Mouse (Mus musculus) CH12.LX (cell line): Measurements from ENCODE around the gene Astn2. TPM values are rescaled to one million over a fixed set of nuclear protein-coding genes. Genes with fewer than 3 reads are reported as not detected.

Source experiments
- DNase-seq: peaks from one replicate; pipeline ENCODE4 v3.0.0-alpha.2; 2013; ENCODE audit errors: extremely low read depth
- H3K27ac ChIP-seq: 2 replicates; pipeline ENCODE4 v1.5.1; 2012; ENCODE audit warnings: low read depth, mild to moderate bottlenecking, control low read depth, moderate library complexity; ENCODE audit not compliant: insufficient read depth
- H3K27me3 ChIP-seq: replicated peaks from 2 replicates; pipeline ENCODE3; 2012; ENCODE audit warnings: inconsistent platforms
- H3K36me3 ChIP-seq, 2 experiments: replicated peaks in 1 of 2; 2 replicates each; pipeline versions ENCODE3 to v1.6.1; 2012; ENCODE audit warnings: inconsistent platforms in 1 of 2, low read length in 1 of 2, mild to moderate bottlenecking in 1 of 2, mixed read lengths in 1 of 2, moderate library complexity in 1 of 2; ENCODE audit not compliant: control insufficient read depth in 1 of 2, insufficient read depth in 1 of 2
- H3K4me1 ChIP-seq, 2 experiments: 2 replicates each; pipeline ENCODE4 v1.6.1; 2012; ENCODE audit warnings: inconsistent platforms in 1 of 2, moderate library complexity in 1 of 2; ENCODE audit not compliant: insufficient read depth in 2 of 2, control insufficient read depth in 1 of 2
- H3K4me2 ChIP-seq: 2 replicates; pipeline ENCODE4 v1.6.1; 2012; ENCODE audit warnings: low read depth, mild to moderate bottlenecking, control low read depth; ENCODE audit not compliant: poor library complexity, insufficient read depth, severe bottlenecking
- H3K4me3 ChIP-seq, 3 experiments: fragments of 150-350 bp in 1 of 3; sonication (generic) in 1 of 3; replicated peaks in 1 of 3; 2 replicates each; pipeline versions ENCODE3 to v1.5.1; 2011 to 2012; ENCODE audit warnings: low read depth in 2 of 3, low read length in 2 of 3, mild to moderate bottlenecking in 2 of 3, moderate library complexity in 2 of 3, control low read depth in 1 of 3, improper control_type of control experiment in 1 of 3, inconsistent platforms in 1 of 3, mixed read lengths in 1 of 3; ENCODE audit not compliant: poor library complexity in 1 of 3
- H3K79me2 ChIP-seq: replicated peaks from 2 replicates; pipeline ENCODE4 v1.6.1; 2012; ENCODE audit warnings: mild to moderate bottlenecking, moderate library complexity; ENCODE audit not compliant: control insufficient read depth, poor library complexity, insufficient read depth, severe bottlenecking; ENCODE audit errors: extremely low read depth
- H3K9ac ChIP-seq: 2 replicates; pipeline ENCODE4 v1.6.1; 2012; ENCODE audit warnings: low read depth, mild to moderate bottlenecking, control low read depth, moderate library complexity; ENCODE audit not compliant: insufficient read depth
- H3K9me3 ChIP-seq: replicated peaks from 2 replicates; pipeline ENCODE3; 2012; ENCODE audit warnings: low read length, inconsistent platforms, mixed read lengths
- CHD1 ChIP-seq: IDR thresholded peaks from 2 replicates; pipeline ENCODE4 v1.6.1; 2012; ENCODE audit warnings: low read depth, low read length, improper control_type of control experiment, inconsistent platforms
- CTCF ChIP-seq, 2 experiments: IDR thresholded peaks in 1 of 2; conservative IDR thresholded peaks in 1 of 2; 2 replicates each; pipeline ENCODE4 v1.5.1; 2011 to 2012; ENCODE audit warnings: low read depth in 2 of 2, low read length in 2 of 2, improper control_type of control experiment in 1 of 2, inconsistent platforms in 1 of 2, mild to moderate bottlenecking in 1 of 2, moderate library complexity in 1 of 2
- E2F4 ChIP-seq: IDR thresholded peaks from 2 replicates; pipeline ENCODE4 v1.6.1; 2011; ENCODE audit warnings: low read depth, low read length, improper control_type of control experiment; ENCODE audit not compliant: insufficient replicate concordance
- ELF1 ChIP-seq: IDR thresholded peaks from 2 replicates; pipeline ENCODE4 v1.6.1; 2014; ENCODE audit warnings: low read depth, mild to moderate bottlenecking, inconsistent platforms, low read length, improper control_type of control experiment
- EP300 ChIP-seq: IDR thresholded peaks from 2 replicates; pipeline ENCODE4 v1.6.1; 2011; ENCODE audit warnings: low read length, improper control_type of control experiment
- ETS1 ChIP-seq: conservative IDR thresholded peaks from 2 replicates; pipeline ENCODE4 v1.6.1; 2012; ENCODE audit warnings: low read depth, mild to moderate bottlenecking, inconsistent platforms, low read length, improper control_type of control experiment, moderate library complexity
- JUN ChIP-seq: IDR thresholded peaks from 2 replicates; pipeline ENCODE4 v1.6.1; 2011; ENCODE audit warnings: low read depth, mild to moderate bottlenecking, low read length, improper control_type of control experiment, moderate library complexity; ENCODE audit not compliant: insufficient read depth
- JUND ChIP-seq: conservative IDR thresholded peaks from 2 replicates; pipeline ENCODE4 v1.6.1; 2011; ENCODE audit warnings: low read depth, low read length, improper control_type of control experiment
- KAT2A ChIP-seq: IDR thresholded peaks from 2 replicates; pipeline ENCODE4 v1.6.1; 2012; ENCODE audit warnings: low read length, improper control_type of control experiment, inconsistent platforms; ENCODE audit not compliant: insufficient replicate concordance
- MAX ChIP-seq: IDR thresholded peaks from 2 replicates; pipeline ENCODE4 v1.6.1; 2011; ENCODE audit warnings: low read length, improper control_type of control experiment
- MAZ ChIP-seq: IDR thresholded peaks from 2 replicates; pipeline ENCODE4 v1.6.1; 2012; ENCODE audit warnings: low read depth, mild to moderate bottlenecking, inconsistent platforms, low read length, improper control_type of control experiment, moderate library complexity
- MXI1 ChIP-seq: IDR thresholded peaks from 2 replicates; pipeline ENCODE4 v1.6.1; 2011; ENCODE audit warnings: mild to moderate bottlenecking, low read depth, low read length, improper control_type of control experiment
- MYC ChIP-seq: IDR thresholded peaks from 2 replicates; pipeline ENCODE4 v1.6.1; 2011; ENCODE audit warnings: low read depth, mild to moderate bottlenecking, improper control_type of control experiment, low read length
- NELFE ChIP-seq: IDR thresholded peaks from 2 replicates; pipeline ENCODE4 v1.6.1; 2011; ENCODE audit warnings: low read depth, low read length, improper control_type of control experiment
- NRF1 ChIP-seq: IDR thresholded peaks from 2 replicates; pipeline ENCODE4 v1.6.1; 2014; ENCODE audit warnings: low read depth, mild to moderate bottlenecking, inconsistent platforms, low read length, improper control_type of control experiment, moderate library complexity
- PAX5 ChIP-seq: IDR thresholded peaks from 2 replicates; pipeline ENCODE4 v1.6.1; 2012; ENCODE audit warnings: low read length, inconsistent platforms, mixed read lengths
- POLR2A ChIP-seq: IDR thresholded peaks from 2 replicates; pipeline ENCODE4 v1.6.1; 2011; ENCODE audit warnings: low read depth, mild to moderate bottlenecking, improper control_type of control experiment, low read length
- RAD21 ChIP-seq: IDR thresholded peaks from 2 replicates; pipeline ENCODE4 v1.6.1; 2011; ENCODE audit warnings: low read depth, mild to moderate bottlenecking, low read length, improper control_type of control experiment, moderate library complexity
- SIN3A ChIP-seq: IDR thresholded peaks from 2 replicates; pipeline ENCODE4 v1.6.1; 2012; ENCODE audit warnings: low read length, improper control_type of control experiment, inconsistent platforms
- SMC3 ChIP-seq: IDR thresholded peaks from 2 replicates; pipeline ENCODE4 v1.6.1; 2011; ENCODE audit warnings: low read depth, low read length, improper control_type of control experiment
- UBTF ChIP-seq: IDR thresholded peaks from 2 replicates; pipeline ENCODE4 v1.6.1; 2012; ENCODE audit warnings: low read depth, mild to moderate bottlenecking, inconsistent platforms, low read length, improper control_type of control experiment, moderate library complexity
- USF1 ChIP-seq: IDR thresholded peaks from 2 replicates; pipeline ENCODE4 v1.6.1; 2014; ENCODE audit warnings: low read depth, mild to moderate bottlenecking, inconsistent platforms, low read length, improper control_type of control experiment
- USF2 ChIP-seq: conservative IDR thresholded peaks from 2 replicates; pipeline ENCODE4 v1.6.1; 2011; ENCODE audit warnings: low read depth, low read length, improper control_type of control experiment
- ZC3H11A ChIP-seq: IDR thresholded peaks from 2 replicates; pipeline ENCODE4 v1.6.1; 2012; ENCODE audit warnings: low read depth, mild to moderate bottlenecking, inconsistent platforms, low read length, improper control_type of control experiment
- ZKSCAN1 ChIP-seq: IDR thresholded peaks from 2 replicates; pipeline ENCODE4 v1.6.1; 2012; ENCODE audit warnings: low read depth, inconsistent platforms, low read length, improper control_type of control experiment, borderline replicate concordance
- ZMIZ1 ChIP-seq: IDR thresholded peaks from 2 replicates; pipeline ENCODE4 v1.6.1; 2012; ENCODE audit warnings: low read depth, mild to moderate bottlenecking, inconsistent platforms, low read length, improper control_type of control experiment
- dilution Hi-C: fragments of 300-500 bp; cut with MboI; formaldehyde crosslinking; loops from 2 replicates; pipeline ENCODE4 v1.14.3; 2020; ENCODE audit warnings: low sequenced_read_pairs; ENCODE audit not compliant: extremely low pct_unique_long_range_greater_than_20kb, extremely low pct_ligation_motif_present
- in situ Hi-C: fragments of 300-500 bp; cut with MboI; formaldehyde crosslinking; loops from 3 replicates; pipeline ENCODE4 v1.14.3; 2019; ENCODE audit warnings: low sequenced_read_pairs, low pct_ligation_motif_present, low pct_unique_long_range_greater_than_20kb, mixed read lengths
- polyA plus RNA-seq: library from polyadenylated mRNA; unstranded; fragments of >175 nt; gene quantifications from 2 replicates; pipeline ENCODE4 v1.2.1, GENCODE M21; 2012; ENCODE audit warnings: low read depth; ENCODE audit not compliant: insufficient read length
- total RNA-seq, 2 experiments: library from RNA; depleted of rRNA; stranded (reverse); fragments of 300-350 nt in 1 of 2; fragments of >200 nt in 1 of 2; gene quantifications; 2 replicates each; pipeline ENCODE4 v1.2.3; 2012 to 2014

The Astn2 gene
- total and polyA plus RNA-seq, 3 experiments = not detected

- Histone ChIP-seq H3K79me2 (no peaks in the 10 kb centered on the region), H3K4me1 (no peaks in the 10 kb centered on the region), H3K27ac (no peak overlapping the region), H3K9ac (no peak overlapping the region), H3K27me3 (no peaks in the 10 kb centered on the region), H3K36me3 (no peaks in the 10 kb centered on the region), H3K4me3 (no peak overlapping the region), H3K4me2 (no peak overlapping the region), H3K9me3 (peaks cover 19% of the 10 kb centered on the region)
- DNase-seq = no peak
- in situ Hi-C loops = no loop called here
- no peak for TF ChIP-seq KAT2A
- no peak for TF ChIP-seq MYC
- TF ChIP-seq SMC3 = no peak
- TF ChIP-seq JUND = no peak
- TF ChIP-seq MAZ = no peak
- no peak for TF ChIP-seq E2F4
- TF ChIP-seq UBTF = no peak
- no peak for TF ChIP-seq NELFE
- no peak for TF ChIP-seq MAX
- TF ChIP-seq CTCF (conservative IDR thresholded peaks at IDR 0.05 in 1 of 2, IDR thresholded peaks at IDR 0.05 in 1 of 2; ENCODE audit: low read depth in 2 of 2, low read length in 2 of 2) = no peak
- no peak for TF ChIP-seq SIN3A
- no peak for TF ChIP-seq RAD21
- TF ChIP-seq ELF1 = no peak
- no peak for TF ChIP-seq PAX5
- TF ChIP-seq ZC3H11A = no peak
- TF ChIP-seq NRF1 = no peak
- no peak for TF ChIP-seq ZKSCAN1
- no peak for TF ChIP-seq ETS1
- no peak for TF ChIP-seq MXI1
- dilution Hi-C loops = no loop called here
These were observed 710.4 kb downstream of the Astn2 start for GRCm38 (mm10) chr4:65694011-65694410.

GRCm38 (mm10) chr4:65687006-65687723 lies 717.2 kb downstream of the Astn2 start:
- Histone ChIP-seq H3K9me3 (peaks cover 21% of the 10 kb centered on the region), H3K36me3 (no peaks in the 10 kb centered on the region), H3K4me3 (no peak overlapping the region), H3K9ac (no peak overlapping the region), H3K4me2 (no peak overlapping the region), H3K4me1 (no peaks in the 10 kb centered on the region), H3K27ac (no peak overlapping the region), H3K79me2 (no peaks in the 10 kb centered on the region), H3K27me3 (no peaks in the 10 kb centered on the region)
- DNase-seq = no peak
- in situ Hi-C loops = no loop called here
- no peak for TF ChIP-seq ZMIZ1
- no peak for TF ChIP-seq EP300
- no peak for TF ChIP-seq ETS1
- no peak for TF ChIP-seq USF1
- TF ChIP-seq ZKSCAN1 = no peak
- no peak for TF ChIP-seq USF2
- no peak for TF ChIP-seq POLR2A
- TF ChIP-seq JUN = no peak
- TF ChIP-seq CHD1 = no peak
- TF ChIP-seq MAZ = no peak
- TF ChIP-seq NELFE = no peak
- dilution Hi-C loops = no loop called here
